Mouse (Mus musculus): ENCODE results near the gene Hist1h2ag. TPM values are rescaled to one million over a fixed set of nuclear protein-coding genes. Genes with fewer than 3 reads are reported as not detected.

Hist1h2ag gene
- polyA plus RNA-seq, 1 experiment from 2014 or later: 76.5 TPM

DNA sequence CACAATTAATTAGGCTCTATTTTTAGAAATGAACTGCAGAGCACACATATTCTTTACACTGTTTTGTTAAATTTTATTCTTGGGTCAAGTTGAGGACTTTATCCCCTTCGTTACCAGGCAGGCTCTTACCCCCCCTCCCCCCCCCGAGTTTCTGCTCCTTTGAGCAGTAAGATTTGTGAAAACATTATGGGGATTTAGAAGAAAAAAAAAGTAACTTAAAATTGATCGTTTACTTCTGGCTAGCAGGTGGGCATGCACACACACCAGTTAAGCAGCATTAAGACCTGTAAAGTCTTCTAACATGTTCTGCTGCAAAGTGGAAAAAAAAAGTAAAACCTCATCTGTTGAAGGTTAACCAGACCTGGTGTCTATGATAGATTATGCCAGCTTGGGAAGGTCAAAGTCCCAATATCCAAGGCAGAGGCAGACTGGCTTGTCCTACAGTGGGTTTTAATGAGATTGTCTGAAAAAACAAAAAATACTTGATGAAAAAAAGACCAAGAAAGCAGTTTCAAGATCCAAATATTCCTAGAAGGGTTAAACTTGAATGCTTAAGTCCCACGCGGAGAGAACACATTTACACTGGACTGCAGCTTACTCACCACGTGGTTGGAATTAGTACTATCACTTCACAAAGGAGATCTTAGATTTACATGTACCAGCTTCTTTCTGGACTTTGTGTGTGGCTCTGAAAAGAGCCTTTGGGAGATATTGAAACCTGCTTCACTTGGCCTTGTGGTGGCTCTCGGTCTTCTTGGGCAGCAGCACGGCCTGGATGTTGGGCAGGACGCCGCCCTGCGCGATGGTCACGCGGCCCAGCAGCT, 8.1 kb downstream of the Hist1h2ag start:
- H3K9me3 ChIP-seq: no peaks in the 10 kb centered on the region
- H3K36me3 ChIP-seq: no peaks in the 10 kb centered on the region
- H3K27ac ChIP-seq: peak overlapping the region; percentile 87
- no peaks in the 10 kb centered on the region for H3K27me3 ChIP-seq
- peak overlapping the region; percentile 79 for H3K4me2 ChIP-seq (replicated peaks)
- ATAC-seq (ENCODE audit: low FRiP score, low read depth): no peak
- 0% methylated on average over 11 of the region's 14 CpGs for WGBS
- H3K4me3 ChIP-seq: peak overlapping the region; percentile 46
- peaks cover 22% of the 10 kb centered on the region for H3K4me1 ChIP-seq
- peak overlapping the region; percentile 66 for H3K9ac ChIP-seq

DNA sequence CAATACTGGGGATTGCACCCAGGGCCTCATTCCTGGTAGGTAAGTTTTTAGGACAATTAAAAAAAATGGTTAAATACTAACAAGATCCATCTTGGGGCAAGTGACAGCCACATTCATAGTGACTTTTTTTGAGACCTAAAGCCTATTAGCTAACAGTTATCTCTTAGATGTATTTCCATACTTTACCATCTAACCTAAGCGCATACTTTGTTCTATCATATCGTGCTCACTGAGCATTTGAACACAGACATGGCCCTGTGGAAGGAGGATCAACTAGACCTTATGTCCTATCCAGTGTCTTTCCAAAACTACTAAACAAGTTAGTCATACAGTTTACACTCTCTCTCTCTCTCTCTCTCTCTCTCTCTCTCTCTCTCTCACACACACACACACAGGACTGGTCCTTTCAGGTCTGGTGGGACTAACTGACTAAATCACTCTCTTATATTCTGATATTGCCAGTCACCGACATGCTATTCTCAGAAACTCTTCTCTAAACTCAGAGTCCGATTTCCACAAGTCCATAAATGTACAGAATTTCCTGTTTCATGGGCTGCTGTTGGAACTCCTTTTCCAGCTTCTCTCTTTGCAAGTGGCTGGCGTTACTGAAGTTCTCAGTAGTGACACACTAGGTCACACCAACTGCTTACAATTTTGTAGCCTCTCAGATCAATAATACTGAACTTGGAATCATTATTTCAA, 8.9 kb downstream of the Hist1h2ag start:
- peak overlapping the region; percentile 66 for H3K9ac ChIP-seq
- no peaks in the 10 kb centered on the region for H3K27me3 ChIP-seq
- no peaks in the 10 kb centered on the region for H3K36me3 ChIP-seq
- ATAC-seq (ENCODE audit: low FRiP score, low read depth): no peak
- peak overlapping the region; percentile 87 for H3K27ac ChIP-seq
- H3K9me3 ChIP-seq: no peaks in the 10 kb centered on the region
- peak overlapping the region; percentile 46 for H3K4me3 ChIP-seq
- peaks cover 21% of the 10 kb centered on the region for H3K4me1 ChIP-seq
- peak overlapping the region; percentile 79 for H3K4me2 ChIP-seq (replicated peaks)
- WGBS: 43% methylated on average over 5 of the region's 5 CpGs

DNA sequence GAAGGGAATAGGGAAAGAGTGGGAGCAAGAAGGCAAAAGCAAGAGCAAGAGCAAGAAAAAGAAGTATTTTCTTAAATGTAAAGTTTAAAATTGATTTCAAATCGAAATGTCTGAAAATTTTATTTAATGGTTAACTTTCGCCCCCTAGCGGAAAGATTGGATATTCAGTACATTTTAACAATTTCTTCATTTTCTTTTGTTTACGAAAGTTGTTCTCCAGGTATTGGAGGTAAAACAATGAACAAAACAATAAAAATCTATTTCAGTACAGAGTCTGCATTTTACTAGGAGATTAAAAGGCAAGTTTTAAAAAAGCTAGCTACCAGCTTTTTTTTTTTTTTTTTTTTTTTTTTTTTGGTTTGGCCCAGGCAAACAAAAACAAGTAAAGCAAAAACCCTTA, 12.3 kb downstream of the Hist1h2ag start:
- ATAC-seq (ENCODE audit: low FRiP score, low read depth): no peak
- H3K27ac ChIP-seq: no peak overlapping the region
- no peak overlapping the region for H3K9ac ChIP-seq

DNA sequence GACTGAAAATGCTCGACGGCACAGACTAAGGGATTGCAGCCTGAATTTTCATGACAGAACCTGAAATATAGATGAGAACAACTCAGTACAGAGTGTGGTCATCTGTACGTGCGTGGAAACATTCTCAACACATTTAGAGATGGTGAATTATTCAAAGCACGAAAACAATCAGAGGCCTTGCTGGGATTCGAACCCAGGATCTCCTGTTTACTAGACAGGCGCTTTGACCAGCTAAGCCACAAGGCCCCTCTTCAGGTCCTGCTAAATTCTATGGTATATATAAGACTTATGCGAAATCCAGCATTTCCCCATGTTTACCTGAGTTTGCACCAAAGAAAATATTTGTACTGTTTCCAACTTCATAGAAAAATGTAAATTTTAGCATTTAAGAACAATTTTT, 12.8 kb downstream of the Hist1h2ag start:
- Histone ChIP-seq H3K4me2 (replicated peaks) (no peak overlapping the region), H3K4me1 (peaks cover 17% of the 10 kb centered on the region; the same call in 1 of the 2 replicates), H3K27me3 (no peaks in the 10 kb centered on the region), H3K9me3 (no peaks in the 10 kb centered on the region), H3K4me3 (no peak overlapping the region), H3K27ac (no peak overlapping the region), H3K9ac (no peak overlapping the region), H3K36me3 (no peaks in the 10 kb centered on the region)
- ATAC-seq (ENCODE audit: low FRiP score, low read depth): no peak
- 33% methylated on average over 8 of the region's 8 CpGs for WGBS

More for the DNA sequence above, 12.3 kb downstream of the Hist1h2ag start:
- H3K36me3 ChIP-seq: no peaks in the 10 kb centered on the region
- H3K9me3 ChIP-seq: no peaks in the 10 kb centered on the region
- no peaks in the 10 kb centered on the region for H3K27me3 ChIP-seq
- no peak overlapping the region for H3K4me2 ChIP-seq (replicated peaks)
- WGBS: 13% methylated on average over 4 of the region's 4 CpGs
- no peak overlapping the region for H3K4me3 ChIP-seq
- peaks cover 17% of the 10 kb centered on the region; the same call in 1 of the 2 replicates for H3K4me1 ChIP-seq

DNA sequence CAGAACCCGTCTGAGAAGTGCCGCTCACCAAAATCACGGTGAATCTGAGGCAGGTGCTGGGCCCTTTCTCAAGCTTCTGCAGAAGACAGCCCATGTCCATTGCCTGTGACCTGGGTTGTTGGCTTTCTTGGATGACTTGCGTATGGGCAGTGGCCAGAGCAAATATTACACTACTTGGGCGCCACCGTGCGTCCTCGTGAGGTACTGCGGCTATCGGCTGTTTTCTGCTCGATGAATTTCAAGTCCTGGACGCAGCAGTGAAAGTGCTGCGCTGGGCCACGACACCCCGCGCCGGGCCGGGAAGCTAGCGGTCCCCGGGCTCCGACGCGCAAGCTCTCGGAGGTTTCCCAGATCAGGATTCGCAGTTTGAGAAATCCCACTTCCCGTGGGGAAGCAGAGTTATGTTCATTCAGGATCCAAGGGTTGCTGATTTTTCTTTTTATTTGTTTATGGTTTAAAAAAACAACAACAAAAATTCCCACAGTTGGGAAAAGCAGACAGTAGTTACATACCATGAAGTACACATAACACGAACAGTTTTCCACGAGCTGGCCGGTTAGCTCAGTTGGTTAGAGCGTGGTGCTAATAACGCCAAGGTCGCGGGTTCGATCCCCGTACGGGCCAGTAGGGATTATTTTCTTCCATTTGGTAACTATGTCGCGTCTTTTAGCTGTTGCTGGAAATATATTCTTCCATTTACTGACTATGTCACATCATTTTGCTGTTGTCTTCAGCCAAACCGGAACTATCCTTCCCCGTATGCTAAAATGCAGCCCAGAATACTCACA, 13.9 kb downstream of the Hist1h2ag start:
- Histone ChIP-seq H3K9me3 (no peaks in the 10 kb centered on the region), H3K27me3 (peaks cover 1% of the 10 kb centered on the region; the same call in 1 of the 2 replicates), H3K27ac (peak overlapping the region; percentile 84; the same call in 1 of the 2 replicates), H3K36me3 (no peaks in the 10 kb centered on the region), H3K4me1 (peaks cover 7% of the 10 kb centered on the region; the same call in 1 of the 2 replicates), H3K4me3 (peak overlapping the region; percentile 54), H3K9ac (peak overlapping the region; percentile 68), H3K4me2 (replicated peaks) (peak overlapping the region; percentile 67)
- WGBS: under 1% methylated on average over 40 of the region's 40 CpGs
- peak; percentile 80 for ATAC-seq (ENCODE audit: low FRiP score, low read depth)

DNA sequence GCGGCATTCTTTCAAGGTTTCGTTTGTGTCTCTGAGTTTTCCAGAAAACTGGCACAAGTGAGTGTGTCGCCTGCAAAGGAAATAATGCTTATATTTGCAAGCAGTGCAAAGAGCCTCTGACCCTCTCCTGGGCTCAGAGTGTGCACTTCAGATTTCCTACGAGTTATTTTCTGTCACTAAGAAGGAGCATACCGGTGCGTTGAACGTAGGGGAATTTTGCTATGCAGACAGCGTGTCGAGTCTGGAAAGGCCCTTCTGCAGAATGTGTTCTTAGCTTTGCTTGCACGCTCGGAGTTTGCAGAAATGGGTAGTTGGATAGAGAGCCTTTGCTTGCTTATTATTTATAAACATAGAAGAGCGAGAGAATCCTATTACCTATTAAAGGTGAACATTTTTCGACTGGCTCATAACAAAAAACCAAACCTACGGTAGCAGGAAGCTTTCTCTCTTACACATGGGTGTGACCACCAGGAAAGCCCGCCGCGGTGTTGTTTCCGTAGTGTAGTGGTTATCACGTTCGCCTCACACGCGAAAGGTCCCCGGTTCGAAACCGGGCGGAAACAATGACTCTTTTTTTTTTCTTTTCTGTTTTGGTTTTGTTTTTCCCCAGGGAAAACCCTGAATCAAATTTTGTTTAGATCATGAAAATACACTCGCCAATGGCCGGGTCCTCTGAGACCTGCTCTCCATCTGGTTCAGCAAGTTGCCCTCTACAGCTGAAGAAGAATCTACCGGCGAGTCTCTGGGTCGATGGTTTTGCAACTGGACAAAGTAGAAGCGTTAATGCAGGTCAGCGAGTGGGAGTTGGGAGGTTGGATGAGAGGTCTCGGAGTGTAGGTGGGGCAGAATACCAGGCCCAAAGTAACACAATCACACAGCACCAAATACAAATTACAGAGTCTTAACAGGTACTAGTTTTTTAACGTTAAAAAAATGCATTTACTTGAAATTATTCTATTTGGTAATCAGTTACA, 16.4 kb downstream of the Hist1h2ag start:
- H3K36me3 ChIP-seq: no peaks in the 10 kb centered on the region
- 1% methylated on average over 35 of the region's 35 CpGs for WGBS
- peak overlapping the region; percentile 50 for H3K4me3 ChIP-seq
- peak overlapping the region; percentile 16; the same call in 1 of the 2 replicates for H3K27ac ChIP-seq
- 0 out of 2 replicates have a peak, but pooled peaks cover 5% of the 10 kb centered on the region for H3K4me1 ChIP-seq
- peak; percentile 68; the same call in 1 of the 2 replicates for ATAC-seq (ENCODE audit: low FRiP score, low read depth)
- peak overlapping the region; percentile 65 for H3K4me2 ChIP-seq (replicated peaks)
- peaks cover 5% of the 10 kb centered on the region; the same call in 1 of the 2 replicates for H3K27me3 ChIP-seq
- H3K9me3 ChIP-seq: no peaks in the 10 kb centered on the region
- peak overlapping the region; percentile 63 for H3K9ac ChIP-seq

DNA sequence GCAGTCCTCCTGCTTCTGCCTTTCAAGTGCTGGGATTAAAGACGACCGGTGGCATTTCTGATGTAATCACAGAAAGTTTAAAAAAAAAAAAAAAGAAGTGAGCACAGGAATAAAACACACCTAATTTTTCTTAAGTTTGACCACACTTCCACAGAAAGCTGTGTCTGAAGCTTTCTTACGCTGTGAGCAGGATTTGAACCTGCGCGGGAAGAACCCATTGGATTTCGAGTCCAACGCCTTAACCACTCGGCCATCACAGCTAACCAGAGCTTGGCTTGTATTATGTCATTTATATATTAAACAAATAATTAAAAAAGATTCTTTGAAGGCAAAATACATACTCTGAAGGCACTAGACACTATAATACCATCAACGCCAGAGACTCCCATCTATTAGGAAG, 20.5 kb downstream of the Hist1h2ag start:
- H3K9ac ChIP-seq: no peak overlapping the region
- peaks cover 39% of the 10 kb centered on the region for H3K27me3 ChIP-seq
- H3K4me3 ChIP-seq: peak overlapping the region; percentile 48
- H3K36me3 ChIP-seq: no peaks in the 10 kb centered on the region
- H3K9me3 ChIP-seq: no peaks in the 10 kb centered on the region
- H3K4me1 ChIP-seq: peaks cover 15% of the 10 kb centered on the region
- WGBS: under 1% methylated on average over 9 of the region's 9 CpGs
- no peak overlapping the region for H3K27ac ChIP-seq
- H3K4me2 ChIP-seq (replicated peaks): peak overlapping the region; percentile 71
- 0 out of 2 replicates have a peak, but pooled peaks have one; percentile 43 for ATAC-seq (ENCODE audit: low FRiP score, low read depth)

DNA sequence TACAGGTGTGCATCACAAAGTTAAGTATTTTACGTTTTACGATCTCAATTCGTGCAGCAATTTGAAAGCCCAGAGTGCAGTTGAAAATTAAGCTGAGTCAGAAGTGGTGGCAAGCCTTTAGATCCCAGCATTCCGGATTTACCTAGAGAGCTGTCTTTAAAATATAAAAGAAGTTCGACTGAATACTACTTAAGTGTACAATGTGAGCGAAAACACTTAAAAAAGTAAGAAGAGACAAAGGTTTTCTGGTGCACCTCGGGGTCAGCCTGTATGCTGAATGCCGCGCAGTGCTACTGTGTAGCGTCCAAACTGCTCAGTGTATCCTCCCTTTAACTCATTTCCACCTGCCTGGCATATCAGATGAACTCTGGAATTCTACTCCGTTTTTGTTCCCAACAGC, 21.2 kb downstream of the Hist1h2ag start:
- Histone ChIP-seq H3K27ac (no peak overlapping the region), H3K36me3 (no peaks in the 10 kb centered on the region), H3K4me2 (replicated peaks) (peak overlapping the region; percentile 71), H3K4me3 (peak overlapping the region; percentile 48), H3K4me1 (peaks cover 15% of the 10 kb centered on the region), H3K9ac (peak overlapping the region; percentile 31; the same call in 1 of the 2 replicates), H3K27me3 (peaks cover 46% of the 10 kb centered on the region), H3K9me3 (no peaks in the 10 kb centered on the region)
- no peak for ATAC-seq (ENCODE audit: low FRiP score, low read depth)
- WGBS: under 1% methylated on average over 11 of the region's 11 CpGs

DNA sequence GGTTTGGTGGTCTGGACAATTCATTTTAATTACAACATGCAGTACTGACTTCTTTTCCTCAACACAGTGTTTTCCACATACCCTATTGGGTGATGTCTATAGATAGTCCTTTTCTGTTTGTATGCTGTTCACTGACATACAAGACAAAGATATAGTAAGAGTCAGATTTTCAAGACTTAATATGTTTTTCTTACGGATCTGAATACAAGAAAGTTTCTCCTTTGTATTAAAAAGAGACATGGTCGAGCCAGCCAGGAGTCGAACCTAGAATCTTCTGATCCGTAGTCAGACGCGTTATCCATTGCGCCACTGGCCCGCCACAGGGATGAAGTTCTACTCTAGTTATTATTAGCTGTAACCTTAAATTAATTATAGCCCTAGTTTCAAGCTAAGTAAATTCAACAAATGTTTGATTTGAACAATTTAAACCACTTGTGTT, 21.8 kb downstream of the Hist1h2ag start:
- Histone ChIP-seq H3K4me3 (peak overlapping the region; percentile 48), H3K4me2 (replicated peaks) (peak overlapping the region; percentile 71), H3K9ac (no peak overlapping the region), H3K27ac (no peak overlapping the region), H3K9me3 (no peaks in the 10 kb centered on the region), H3K4me1 (peaks cover 14% of the 10 kb centered on the region), H3K36me3 (no peaks in the 10 kb centered on the region), H3K27me3 (peaks cover 52% of the 10 kb centered on the region)
- no peak; the same call in 1 of the 2 replicates for ATAC-seq (ENCODE audit: low FRiP score, low read depth)
- WGBS: under 1% methylated on average over 8 of the region's 8 CpGs

DNA sequence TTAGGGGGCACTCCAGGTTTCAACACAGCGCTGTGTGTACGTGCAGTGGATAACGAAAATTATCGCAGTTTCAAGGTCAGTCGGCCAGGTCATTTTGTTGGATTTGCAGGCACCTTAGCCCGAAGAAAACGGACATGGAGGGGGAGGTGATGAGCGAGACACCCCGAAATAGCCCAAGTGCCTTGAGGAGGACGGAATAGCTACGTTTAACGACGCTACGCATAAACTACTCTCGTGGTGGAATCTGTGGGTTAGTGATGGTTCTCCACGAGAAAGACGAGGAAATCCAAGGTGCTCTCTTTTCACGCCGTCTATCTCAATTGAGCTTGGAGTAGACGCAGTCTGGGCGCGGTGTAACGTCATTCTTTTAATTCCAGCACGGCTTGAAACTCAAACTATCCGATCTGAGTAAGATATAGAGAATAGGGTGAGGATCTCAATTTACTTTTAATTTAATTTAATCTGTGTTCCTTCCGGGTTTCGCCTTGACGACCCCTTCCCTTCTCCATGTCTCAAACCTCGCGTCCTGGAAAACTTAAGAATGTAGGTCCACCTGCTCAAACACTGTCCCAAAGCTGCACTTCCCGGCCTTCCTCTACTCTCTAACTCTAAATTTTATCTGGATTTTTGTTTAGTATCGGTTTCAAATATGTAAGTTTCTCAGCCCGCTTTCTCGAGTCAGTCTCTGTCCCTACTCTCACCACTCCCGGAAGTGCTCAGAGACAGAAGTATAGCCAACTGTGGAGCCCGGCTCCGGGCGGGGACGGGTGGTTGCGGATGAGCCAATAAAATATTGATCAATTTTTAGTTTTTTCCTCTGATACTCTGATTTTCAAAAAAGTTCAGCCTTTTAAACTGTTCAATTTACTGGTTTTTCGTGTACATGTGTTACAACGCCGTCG, 22.6 kb downstream of the Hist1h2ag start:
- no peak overlapping the region for H3K27ac ChIP-seq
- H3K36me3 ChIP-seq: no peaks in the 10 kb centered on the region
- peak overlapping the region; percentile 48 for H3K4me3 ChIP-seq
- H3K9ac ChIP-seq: no peak overlapping the region
- H3K9me3 ChIP-seq: no peaks in the 10 kb centered on the region
- peaks cover 58% of the 10 kb centered on the region for H3K27me3 ChIP-seq
- no peak for ATAC-seq (ENCODE audit: low FRiP score, low read depth)
- H3K4me1 ChIP-seq: peaks cover 10% of the 10 kb centered on the region
- peak overlapping the region; percentile 71 for H3K4me2 ChIP-seq (replicated peaks)
- under 1% methylated on average over 44 of the region's 44 CpGs for WGBS

All from limb, embryonic 13.5 days (tissue).